Mouse (Mus musculus): ENCODE data around the gene ccdc198.

DNA sequence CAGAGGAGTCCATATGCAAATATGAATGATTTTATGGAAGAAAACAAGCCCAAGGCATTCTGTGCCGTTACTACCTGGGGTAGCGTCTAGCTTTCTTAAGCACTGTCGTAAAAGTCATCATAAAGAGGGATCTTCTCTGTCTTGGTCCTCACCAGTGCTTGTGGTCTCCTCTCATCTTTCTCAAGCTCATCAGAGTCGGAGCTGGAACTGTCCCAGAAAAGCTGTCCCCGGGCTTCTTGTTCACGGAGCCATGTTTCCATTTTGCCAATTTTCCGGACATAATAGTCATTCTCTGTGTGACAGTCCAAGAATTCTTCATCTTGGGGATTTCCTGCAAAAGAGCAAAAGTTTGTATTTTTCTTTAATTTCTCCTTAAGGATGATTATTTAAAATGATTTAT, 18.8 kb downstream of the ccdc198 start:
- no peak for TF ChIP-seq GATA1 (IDR thresholded peaks at IDR 0.05; ENCODE audit: low read length)
- no peak for TF ChIP-seq TAL1 (IDR thresholded peaks at IDR 0.05; ENCODE audit: low read length)
